Mouse (Mus musculus): ENCODE measurements around the gene Sez6l.

- TF ChIP-seq TAL1 (IDR thresholded peaks at IDR 0.05; ENCODE audit: low read length) (no peak), GATA1 (IDR thresholded peaks at IDR 0.05; ENCODE audit: low read length) (no peak)
Measured at GRCm38 (mm10) chr5:112491489-112491888, 85.5 kb downstream of the Sez6l start.
